Mouse (Mus musculus) brain, embryonic 14.5 days (tissue): ENCODE results near the gene 4930558C23Rik.

Experiments
- CTCF ChIP-seq: fragments of 200-500 bp; IDR thresholded peaks from 2 replicates; pipeline ENCODE4 v1.5.1; 2012; ENCODE audit warnings: inconsistent platforms, mild to moderate bottlenecking, moderate library complexity, borderline replicate concordance; ENCODE audit not compliant: insufficient read depth, insufficient read length; ENCODE audit errors: extremely low read depth
- POLR2A ChIP-seq: fragments of 200-500 bp; IDR thresholded peaks from 2 replicates; pipeline ENCODE4 v1.6.1; 2012; ENCODE audit warnings: mild to moderate bottlenecking, inconsistent platforms, borderline replicate concordance; ENCODE audit not compliant: poor library complexity, insufficient read depth, insufficient read length, severe bottlenecking; ENCODE audit errors: extremely low read depth

- no peak for TF ChIP-seq CTCF
- no peak for TF ChIP-seq POLR2A
Observed at GRCm38 (mm10) chr3:95407728-95408127, 5.1 kb upstream of the 4930558C23Rik start.
